Mouse (Mus musculus) brain, embryonic 14.5 days (tissue): ENCODE measurements around the gene Mdm4. TPM values are rescaled to one million over a fixed set of nuclear protein-coding genes. Genes with fewer than 3 reads are reported as not detected.
"Not testable (repeated sequence)": the region's sequence is repeated elsewhere in the genome, so short reads cannot be mapped to it uniquely, and the experiment has no call there.

Experiments used
- DNase-seq: peaks from one replicate; pipeline ENCODE4 v3.0.0-alpha.2; 2011; ENCODE audit warnings: low read depth
- CTCF ChIP-seq: fragments of 200-500 bp; IDR thresholded peaks from 2 replicates; pipeline ENCODE4 v1.5.1; 2012; ENCODE audit warnings: inconsistent platforms, mild to moderate bottlenecking, moderate library complexity, borderline replicate concordance; ENCODE audit not compliant: insufficient read depth, insufficient read length; ENCODE audit errors: extremely low read depth
- POLR2A ChIP-seq: fragments of 200-500 bp; IDR thresholded peaks from 2 replicates; pipeline ENCODE4 v1.6.1; 2012; ENCODE audit warnings: mild to moderate bottlenecking, inconsistent platforms, borderline replicate concordance; ENCODE audit not compliant: poor library complexity, insufficient read depth, insufficient read length, severe bottlenecking; ENCODE audit errors: extremely low read depth
- polyA plus RNA-seq: library from polyadenylated mRNA; depleted of rRNA; stranded (reverse); fragments of >200 nt; gene quantifications from 2 replicates; pipeline ENCODE4 v1.2.3, GENCODE M21; 2012

Gene Mdm4
- polyA plus RNA-seq, 1 experiment: 113 TPM

DNA sequence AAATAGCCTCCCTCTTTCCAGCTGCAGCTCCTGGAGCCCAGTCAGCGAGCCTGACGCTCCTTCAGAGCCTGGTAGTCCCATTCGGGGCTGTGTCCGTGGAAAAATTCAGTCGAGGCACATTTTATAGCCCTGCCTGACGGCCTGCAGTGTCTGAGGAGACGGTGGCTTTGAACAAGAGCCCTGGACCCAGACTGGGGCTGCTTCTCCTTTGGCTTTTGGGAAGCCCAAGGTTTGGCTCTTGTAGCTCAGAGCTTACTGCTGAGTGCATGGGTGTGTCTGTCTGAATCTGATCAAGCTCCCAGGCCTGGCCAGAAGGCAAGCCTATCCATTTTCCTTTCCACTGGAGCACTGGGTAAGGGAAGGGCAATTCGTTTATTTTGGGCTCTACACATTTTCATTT is 17.2 kb upstream of the Mdm4 start:
- no peak for TF ChIP-seq POLR2A
- no peak for TF ChIP-seq CTCF
- no peak for DNase-seq

DNA sequence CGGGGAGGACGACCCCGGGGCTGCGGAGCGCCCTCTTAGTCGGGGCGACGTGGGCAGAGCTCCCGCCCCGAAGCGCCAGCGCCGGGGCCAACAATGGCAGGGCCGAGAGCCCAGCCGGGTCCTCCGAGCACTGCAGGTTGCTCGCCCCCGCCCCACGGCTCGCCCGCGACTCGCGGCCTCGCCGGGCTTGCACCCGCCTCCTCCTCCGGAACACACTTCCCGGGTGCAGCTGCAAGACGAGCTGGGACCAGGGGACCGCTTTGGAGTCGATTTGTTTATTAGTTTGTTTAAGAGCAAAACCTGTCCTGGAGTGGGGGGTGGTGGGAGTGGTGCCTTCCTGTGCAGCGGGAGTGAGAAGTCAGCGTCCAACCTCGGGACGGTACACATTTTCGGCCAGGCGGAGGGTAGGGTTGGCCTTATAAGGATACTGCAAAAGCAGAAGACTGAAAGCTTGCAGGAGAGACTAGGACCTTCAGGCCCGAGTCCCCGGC is 16.1 kb upstream of the Mdm4 start:
- peak; percentile 74 for DNase-seq
- TF ChIP-seq POLR2A (peak; percentile 58), CTCF (no peak)

DNA sequence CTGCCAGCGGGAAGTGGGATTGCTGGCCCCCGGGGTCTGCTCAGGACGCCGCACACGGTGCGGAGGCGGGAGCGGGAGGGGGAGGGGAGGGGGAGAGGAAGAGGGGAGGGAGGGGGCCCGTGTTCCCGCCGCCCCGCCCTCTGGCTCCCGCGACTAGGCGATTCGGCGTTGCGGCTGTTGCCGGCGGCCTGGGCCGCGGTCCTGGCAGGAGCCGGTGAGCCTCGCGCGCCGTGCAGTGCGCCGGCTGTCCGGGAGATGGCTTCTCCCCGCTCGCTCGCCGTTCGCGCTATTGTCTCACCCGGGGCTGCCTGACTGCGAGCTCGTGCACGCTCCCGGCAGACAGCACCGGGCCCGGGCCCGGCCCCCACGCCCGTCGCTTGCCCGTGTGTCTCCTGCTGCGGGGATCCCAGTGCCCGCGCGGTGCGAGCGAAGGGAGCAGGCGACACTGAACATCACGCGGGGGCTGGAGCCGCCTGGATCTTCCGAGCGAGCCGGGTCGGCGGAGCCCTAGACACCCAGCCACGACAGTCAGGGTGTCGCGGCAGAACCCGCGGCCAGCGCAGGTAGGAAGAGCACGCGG is 15.6 kb upstream of the Mdm4 start:
- TF ChIP-seq POLR2A (peak; percentile 98), CTCF (peak; percentile 39; the same call in 1 of the 2 replicates)
- DNase-seq: peak; percentile 92

DNA sequence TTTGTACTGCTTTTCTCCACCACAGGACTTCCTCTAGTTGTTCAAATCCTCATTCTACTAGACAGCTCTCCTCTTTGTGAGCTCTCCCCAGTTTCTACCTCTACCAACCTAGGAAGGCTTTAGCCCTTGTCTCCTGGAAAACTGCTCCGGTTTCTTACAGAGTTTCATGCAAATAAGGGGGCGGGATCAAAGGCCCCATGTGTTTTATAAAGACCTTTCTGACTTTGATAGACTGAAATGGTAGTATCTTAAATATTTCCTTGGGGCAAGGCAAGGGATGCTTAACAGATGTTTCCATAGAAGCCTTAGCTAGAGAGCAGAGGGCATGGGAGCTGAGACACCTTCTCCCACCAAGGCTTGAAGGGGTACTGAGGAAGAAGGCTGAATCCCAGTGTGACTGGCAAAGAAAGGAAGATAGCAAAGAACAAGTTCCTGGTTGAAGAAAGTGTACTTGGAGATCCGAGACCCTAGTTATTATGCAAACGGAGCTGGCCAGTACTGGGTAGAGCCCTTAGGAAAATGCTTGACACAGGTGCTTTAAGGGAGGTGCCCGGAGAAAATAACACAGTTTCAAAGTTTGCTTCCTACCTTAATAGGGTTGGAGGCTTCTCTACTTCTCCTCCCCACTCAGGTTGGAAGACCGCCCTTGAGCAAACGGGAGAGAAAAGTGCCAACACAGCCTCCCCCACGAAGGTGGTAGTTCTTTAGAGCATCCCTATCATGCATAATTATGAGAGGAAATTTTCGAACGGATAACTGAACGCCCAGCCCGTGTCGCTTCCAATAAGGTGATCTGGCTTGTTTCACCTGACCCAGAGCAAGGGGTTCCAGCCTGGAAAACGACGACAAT is 14.9 kb upstream of the Mdm4 start, which contains the start of gene Pik3c2b:
Gene Pik3c2b (plus strand): TSS at position 657 of the 850 bp plus-strand sequence.
- no peak for DNase-seq
- TF ChIP-seq POLR2A (no peak), CTCF (no peak)

DNA sequence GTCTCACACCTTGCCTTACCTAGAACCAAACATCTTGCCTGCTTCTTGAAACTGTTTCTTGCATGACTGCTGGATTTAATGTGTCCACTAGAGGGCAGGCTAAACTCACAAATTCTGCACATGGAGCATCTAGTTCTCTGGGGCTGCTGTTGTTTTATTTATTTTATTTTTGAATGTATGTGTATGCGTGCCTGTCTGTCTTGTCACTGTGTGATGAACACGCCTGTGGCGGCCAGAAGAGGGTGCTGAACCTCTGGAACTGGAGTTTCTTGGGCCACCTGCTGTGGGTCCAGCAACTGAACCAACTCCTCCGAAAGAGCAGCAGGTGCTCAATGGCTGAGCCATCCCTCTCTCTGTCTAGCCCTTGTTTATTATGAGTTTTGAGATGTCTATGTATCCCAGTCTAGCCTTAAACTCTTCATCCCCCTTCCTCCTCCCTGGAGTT is 9.2 kb upstream of the Mdm4 start:
- TF ChIP-seq CTCF (peak; percentile 75; the same call in 1 of the 2 replicates), POLR2A (no peak)
- peak; percentile 94 for DNase-seq

DNA sequence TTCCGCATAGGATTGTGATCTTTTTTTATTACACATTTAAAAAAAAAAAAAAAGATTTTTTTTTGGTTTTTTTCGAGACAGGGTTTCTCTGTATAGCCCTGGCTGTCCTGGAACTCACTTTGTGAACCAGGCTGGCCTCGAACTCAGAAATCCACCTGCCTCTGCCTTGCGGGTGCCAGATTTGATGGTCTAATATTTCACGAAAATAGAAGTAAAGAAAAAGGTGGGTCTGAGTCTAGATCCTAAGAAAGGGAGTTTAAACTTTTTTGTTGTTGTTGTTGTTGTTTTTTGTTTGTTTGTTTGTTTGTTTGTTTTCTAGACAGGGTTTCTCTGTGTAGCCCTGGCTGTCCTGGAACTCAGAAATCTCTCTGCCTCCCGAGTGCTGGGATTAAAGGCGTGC is 4.3 kb upstream of the Mdm4 start:
- not testable (repeated sequence) for DNase-seq

DNA sequence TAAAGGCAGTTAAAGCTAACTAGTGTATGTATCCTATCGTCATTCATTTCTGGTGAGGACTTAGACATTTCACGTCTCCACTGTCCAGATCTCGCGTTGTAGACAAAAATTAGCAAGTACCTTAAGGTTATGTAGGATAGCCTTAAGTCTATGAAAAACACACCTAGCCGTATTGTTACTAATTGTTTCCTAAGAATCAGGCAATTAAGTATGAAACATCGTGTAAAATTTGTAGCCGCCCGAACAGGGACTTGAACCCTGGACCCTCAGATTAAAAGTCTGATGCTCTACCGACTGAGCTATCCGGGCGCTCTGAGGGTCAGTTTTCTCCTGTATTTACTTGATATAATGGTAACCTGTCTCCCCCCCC is 3.7 kb upstream of the Mdm4 start:
- no peak for TF ChIP-seq CTCF
- TF ChIP-seq POLR2A: no peak
- DNase-seq: no peak

DNA sequence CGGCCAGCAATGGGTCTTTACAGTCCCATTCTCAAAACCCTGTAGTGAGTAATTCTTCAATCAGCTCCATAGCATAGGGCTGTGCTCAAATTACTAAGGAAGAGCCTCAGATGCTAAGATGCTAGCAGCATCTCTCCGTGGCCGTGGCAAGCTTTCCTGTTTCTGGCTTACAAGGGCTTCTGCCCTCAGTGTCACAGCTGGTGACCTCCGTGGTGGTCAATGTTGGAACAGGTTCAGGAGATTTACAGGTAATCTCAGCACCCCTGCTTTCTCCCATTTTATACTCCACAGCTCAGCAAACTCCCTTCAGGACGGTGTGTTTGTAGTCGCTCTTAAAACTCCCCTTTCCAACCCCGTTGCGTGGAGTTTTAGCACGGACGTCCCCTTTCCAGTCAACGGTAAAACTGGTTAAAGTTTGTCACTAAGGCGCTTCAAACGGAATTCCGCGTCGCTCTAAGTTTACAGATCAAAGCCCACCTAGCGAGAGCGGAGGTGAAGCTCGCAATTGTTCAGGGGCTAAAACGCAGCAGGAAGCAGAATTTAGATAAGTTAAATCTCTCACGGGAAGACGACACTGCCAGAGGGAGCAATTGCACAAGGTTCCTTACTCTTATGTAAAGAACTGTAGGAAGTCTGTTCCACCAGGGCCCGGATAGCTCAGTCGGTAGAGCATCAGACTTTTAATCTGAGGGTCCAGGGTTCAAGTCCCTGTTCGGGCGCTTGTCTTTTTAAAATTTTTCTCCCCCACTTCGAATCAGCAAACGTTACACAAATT is 3.1 kb upstream of the Mdm4 start:
- DNase-seq: peak; percentile 91
- no peak for TF ChIP-seq POLR2A
- no peak for TF ChIP-seq CTCF

DNA sequence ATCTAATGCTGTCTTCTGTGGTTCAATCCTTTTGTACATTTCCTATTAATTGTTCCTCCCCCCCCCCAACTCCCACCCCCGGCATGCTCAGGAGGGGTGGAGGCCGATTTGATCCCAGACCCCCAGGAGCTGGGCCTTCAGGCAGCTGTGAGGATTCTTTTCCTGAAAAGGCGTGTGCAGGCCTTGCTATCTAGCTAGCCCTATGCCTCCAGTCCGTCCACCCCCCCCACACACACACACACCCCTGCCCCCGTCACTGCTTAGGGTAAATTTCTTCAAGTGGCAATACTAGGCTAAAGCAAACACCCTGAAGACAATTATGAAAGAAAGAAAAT is 2.6 kb upstream of the Mdm4 start:
- TF ChIP-seq POLR2A (no peak), CTCF (no peak)
- no peak for DNase-seq

DNA sequence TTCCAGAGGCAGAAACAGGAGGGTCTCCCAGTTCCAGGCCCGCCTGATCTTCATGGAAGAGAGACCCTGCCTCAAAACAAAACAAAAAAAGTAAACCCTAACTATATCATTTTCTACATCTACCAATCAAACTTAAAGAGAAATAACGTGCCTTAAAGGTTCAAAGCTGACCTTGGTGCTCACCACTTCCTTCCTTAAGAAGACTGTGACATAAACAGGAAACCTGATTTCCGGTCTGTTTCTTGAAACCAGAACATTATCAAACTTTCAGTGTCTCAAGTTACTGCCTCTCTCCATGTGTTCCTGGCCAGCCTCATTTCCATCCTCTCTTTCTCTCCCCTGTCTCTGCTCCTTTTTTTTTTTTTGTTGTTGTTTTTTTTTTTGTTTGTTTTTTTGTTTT is 617 bp downstream of the Mdm4 start:
- DNase-seq: no peak
- TF ChIP-seq CTCF: no peak
- no peak for TF ChIP-seq POLR2A

DNA sequence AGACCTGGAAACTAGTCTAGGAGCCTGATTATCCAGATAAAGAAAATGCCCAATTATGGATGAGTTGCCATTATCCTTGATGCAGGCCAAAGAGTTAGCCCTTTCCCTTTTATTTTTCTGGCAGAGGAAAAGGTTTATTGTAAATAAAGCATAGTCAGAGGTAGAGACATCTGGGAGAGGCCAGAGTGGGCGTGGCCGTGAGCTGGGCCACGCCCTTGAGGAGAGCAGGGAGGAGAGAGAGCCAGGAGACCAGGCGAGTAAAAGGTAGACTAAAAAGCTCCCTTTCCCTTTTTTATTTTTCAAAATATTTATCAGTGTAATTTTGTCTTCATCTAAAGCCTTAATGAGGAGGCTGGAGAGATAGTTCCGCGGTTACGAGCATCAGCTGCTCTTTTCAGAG is 2.4 kb downstream of the Mdm4 start:
- no peak for DNase-seq
- no peak for TF ChIP-seq CTCF

DNA sequence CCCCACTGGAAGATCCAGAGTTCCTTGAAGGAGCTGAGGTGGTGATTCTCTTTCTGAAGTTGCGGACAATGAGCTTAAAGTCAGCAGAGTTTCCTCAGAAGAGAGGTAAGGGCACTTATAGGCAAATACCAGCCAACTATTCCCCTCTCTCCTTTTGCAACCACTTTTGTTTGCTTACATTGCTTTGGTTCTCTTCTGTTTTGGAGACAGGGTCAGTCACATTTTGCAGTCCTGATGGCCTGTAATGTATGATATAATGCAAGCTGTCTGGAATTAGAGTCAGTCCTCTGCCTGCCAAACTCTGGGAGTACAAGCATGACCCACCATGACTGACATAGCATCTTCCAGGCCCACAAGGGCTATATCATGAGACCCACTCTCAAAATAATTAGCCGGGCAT is 3.2 kb downstream of the Mdm4 start:
- no peak for DNase-seq
- TF ChIP-seq POLR2A: no peak
- no peak for TF ChIP-seq CTCF

DNA sequence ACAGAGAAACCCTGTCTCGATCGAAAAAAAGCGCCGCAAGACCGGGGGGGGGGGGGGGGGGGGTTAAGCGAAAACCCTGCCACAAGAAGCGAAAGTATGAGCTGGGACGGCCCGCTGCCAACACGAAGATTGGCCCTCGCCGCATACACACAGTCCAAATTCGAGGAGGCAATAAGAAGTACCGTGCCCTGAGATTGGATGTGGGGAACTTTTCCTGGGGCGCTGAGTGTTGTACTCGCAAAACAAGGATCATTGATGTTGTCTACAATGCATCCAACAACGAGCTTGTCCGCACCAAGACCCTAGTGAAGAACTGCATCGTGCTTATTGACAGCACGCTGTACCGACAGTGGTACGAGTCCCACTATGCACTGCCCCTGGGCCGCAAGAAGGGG is 4.6 kb downstream of the Mdm4 start:
- DNase-seq: not testable (repeated sequence)

DNA sequence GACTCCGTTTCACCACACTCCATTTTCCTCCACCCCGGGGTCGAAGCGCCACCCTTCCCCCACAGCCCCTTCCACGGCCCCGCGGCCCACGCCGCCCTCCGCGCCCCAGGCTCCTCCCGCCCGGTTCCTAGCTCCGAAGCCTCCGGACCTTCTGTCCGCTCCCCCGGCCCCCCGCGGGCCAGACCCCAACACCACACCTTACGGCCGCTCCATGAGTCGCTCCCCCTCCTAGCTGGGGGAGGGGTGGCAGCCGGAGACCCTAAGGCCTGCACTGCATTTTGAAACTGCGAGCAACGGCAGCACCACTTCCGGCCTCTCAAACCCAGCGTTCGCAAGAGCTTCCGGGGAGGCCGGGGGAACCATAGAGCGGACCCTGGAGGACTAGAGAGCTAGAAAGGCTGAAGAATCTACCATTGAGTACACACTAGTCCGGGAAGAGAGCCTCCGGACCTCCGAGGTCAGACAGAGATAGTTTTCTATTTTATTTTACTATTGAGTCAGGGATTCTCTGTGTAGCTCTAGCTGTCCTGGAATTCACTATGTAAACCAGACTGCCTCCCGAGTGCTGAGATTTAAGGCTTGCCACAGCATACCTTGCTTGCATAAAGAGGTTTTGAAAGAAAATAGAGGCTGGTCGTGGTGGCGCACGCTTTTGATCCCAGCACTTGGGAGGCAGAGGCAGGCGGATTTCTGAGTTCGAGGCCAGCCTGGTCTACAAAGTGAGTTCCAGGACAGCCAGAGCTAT is 5.1 kb downstream of the Mdm4 start:
- TF ChIP-seq CTCF (no peak), POLR2A (no peak)
- peak; percentile 99 for DNase-seq
